Mouse (Mus musculus) forebrain, embryonic 16.5 days (tissue): ENCODE results near the gene Cd109. TPM values are rescaled to one million over a fixed set of nuclear protein-coding genes. Genes with fewer than 3 reads are reported as not detected.
A peak's percentile ranks its signal among the peaks of the same experiment; 100 is the strongest.

Experiments used
- ATAC-seq: fragments of 200-750 bp; cut with Nextera tagmentation; 2 replicates; pipeline ENCODE4 v1.8.0; 2017; ENCODE audit warnings: mild to moderate bottlenecking, moderate library complexity
- H3K27ac ChIP-seq: fragments of 300-500 bp; sonication (generic); 2 replicates; pipeline ENCODE4 v1.5.1; 2014; ENCODE audit warnings: low read length, control low read depth
- H3K27me3 ChIP-seq: fragments of 300-500 bp; sonication (generic); replicated peaks from 2 replicates; pipeline ENCODE4 v1.6.1; 2014; ENCODE audit warnings: low read length; ENCODE audit not compliant: control insufficient read depth, insufficient read depth
- H3K36me3 ChIP-seq: fragments of 300-500 bp; sonication (generic); 2 replicates; pipeline ENCODE4 v1.6.1; 2014; ENCODE audit not compliant: control insufficient read depth, insufficient read depth
- H3K4me1 ChIP-seq: fragments of 300-500 bp; sonication (generic); replicated peaks from 2 replicates; pipeline ENCODE4 v1.6.1; 2014; ENCODE audit warnings: low read length; ENCODE audit not compliant: control insufficient read depth, insufficient read depth
- H3K4me2 ChIP-seq: fragments of 300-500 bp; sonication (generic); 2 replicates; pipeline ENCODE4 v1.6.1; 2014; ENCODE audit warnings: mild to moderate bottlenecking, low read length, control low read depth
- H3K4me3 ChIP-seq: fragments of 300-500 bp; sonication (generic); replicated peaks from 2 replicates; pipeline ENCODE4 v1.5.1; 2014; ENCODE audit warnings: mild to moderate bottlenecking, low read length, control low read depth
- H3K9ac ChIP-seq: fragments of 300-500 bp; sonication (generic); replicated peaks from 2 replicates; pipeline ENCODE4 v1.6.1; 2014; ENCODE audit warnings: low read depth, low read length, control low read depth
- H3K9me3 ChIP-seq: fragments of 300-500 bp; sonication (generic); 2 replicates; pipeline ENCODE4 v1.6.1; 2016; ENCODE audit warnings: low read length; ENCODE audit not compliant: control insufficient read depth
- WGBS: fragments of 180-500 bp; shearing (Covaris S2); extraction: QIAGEN DNeasy Blood & Tissue Kit; methylation state at CpG from one replicate; pipeline ENCODE4 v1.1.7; 2014; 5-methylcytosine and 5-hydroxymethylcytosine counted together
- polyA plus RNA-seq: library from polyadenylated mRNA; unstranded; fragments of >200 nt; fragmentation: Nextera tagmentation; extraction: Ambion mirVana; gene quantifications from 2 replicates; pipeline ENCODE4 v1.2.1, GENCODE M21; 2015

Cd109 gene
- polyA plus RNA-seq = 1.1 and 1.5 TPM in 2 replicates

DNA sequence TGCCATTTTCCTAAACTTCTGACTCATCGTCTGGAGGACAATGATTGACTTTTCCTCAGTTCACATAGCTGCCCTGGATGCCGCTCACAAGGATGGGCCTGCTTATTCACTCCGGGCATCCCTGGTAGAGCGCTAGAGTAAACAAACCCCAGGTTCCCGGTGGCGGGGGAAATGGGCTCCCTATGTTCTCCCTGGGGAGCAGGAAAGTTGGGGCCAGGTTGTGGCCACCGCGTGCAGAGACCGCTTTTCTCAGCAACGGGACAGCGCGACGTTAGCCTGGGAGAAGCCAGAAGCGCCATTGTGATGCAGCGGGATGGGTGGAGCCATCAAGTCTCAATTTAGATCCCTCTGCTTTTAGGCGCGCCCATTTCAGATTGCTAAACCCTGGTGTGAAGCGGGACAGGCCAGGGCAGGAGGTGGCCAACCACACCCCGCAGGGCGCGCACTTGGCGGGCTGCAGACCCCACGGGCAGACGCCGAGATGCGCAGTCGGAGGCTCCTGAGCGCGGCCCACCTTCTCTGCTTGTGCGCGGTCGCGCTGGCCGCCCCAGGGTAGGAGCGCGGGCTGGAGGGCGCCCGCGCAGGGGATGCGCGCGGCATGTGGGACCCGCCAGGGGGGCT, at the start of gene Cd109:
Gene Cd109 (plus strand): TSS at position 146 of the 621 bp plus-strand sequence.
- WGBS = under 1% methylated on average over 43 of the region's 43 CpGs
- H3K27me3 ChIP-seq = peaks cover 6% of the 10 kb centered on the region; the same call in 1 of the 2 replicates
- H3K9me3 ChIP-seq = no peaks in the 10 kb centered on the region

DNA sequence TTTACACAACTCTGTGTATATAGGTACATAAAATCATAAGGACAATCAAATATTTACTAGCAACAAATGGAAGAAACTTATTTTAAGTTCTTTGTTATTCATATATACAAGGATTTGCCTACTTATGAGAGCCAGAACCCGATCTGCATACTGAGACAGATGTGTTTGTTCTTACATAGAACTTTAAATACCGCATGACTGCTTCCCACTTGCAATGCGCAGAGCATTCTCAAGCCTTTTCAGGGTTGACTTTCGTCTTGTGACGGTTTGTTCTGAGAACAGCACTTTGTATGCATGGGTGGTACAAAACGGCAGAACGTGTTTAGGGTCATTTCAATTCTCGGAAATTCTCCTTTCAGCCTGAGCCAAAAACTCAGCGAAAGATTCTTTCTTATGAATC, 45.4 kb upstream of the Cd109 start:
- Histone ChIP-seq H3K9ac (no peak overlapping the region), H3K36me3 (peaks cover 9% of the 10 kb centered on the region), H3K4me3 (no peak overlapping the region), H3K4me1 (no peaks in the 10 kb centered on the region), H3K27me3 (no peaks in the 10 kb centered on the region), H3K9me3 (no peaks in the 10 kb centered on the region; the same call in 1 of the 2 replicates), H3K4me2 (no peak overlapping the region), H3K27ac (no peak overlapping the region)
- ATAC-seq = no peak
- 74% methylated on average over 9 of the region's 9 CpGs for WGBS

More for the DNA sequence above, at the start of gene Cd109:
- Histone ChIP-seq H3K36me3 (no peaks in the 10 kb centered on the region), H3K4me3 (peak within 1 kb of the TSS; percentile 58), H3K27ac (no peak within 1 kb of the TSS), H3K9ac (peak within 1 kb of the TSS; percentile 53), H3K4me1 (peaks cover 13% of the 10 kb centered on the region), H3K4me2 (peak within 1 kb of the TSS; percentile 76)
- peak; percentile 74 for ATAC-seq

DNA sequence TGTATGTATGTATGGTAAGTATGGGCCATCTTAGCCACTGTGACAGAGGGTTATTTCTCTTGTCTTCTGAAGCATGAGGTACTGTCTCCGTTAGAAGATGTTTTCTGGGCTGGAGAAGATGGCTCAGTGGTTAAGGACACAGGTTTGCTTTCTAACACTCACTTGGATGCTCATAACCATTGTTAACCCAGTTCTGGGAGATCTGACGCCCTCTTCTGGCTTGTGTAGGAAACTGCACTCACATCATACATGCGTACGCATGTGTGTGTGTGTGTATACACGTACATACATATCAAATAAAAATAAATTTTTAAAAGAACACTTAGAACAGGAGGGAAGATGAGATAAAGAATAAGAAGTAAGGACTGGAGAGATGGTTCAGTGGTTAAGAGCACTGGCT, 38.9 kb upstream of the Cd109 start:
- Histone ChIP-seq H3K4me2 (no peak overlapping the region), H3K27ac (no peak overlapping the region), H3K9me3 (no peaks in the 10 kb centered on the region), H3K9ac (no peak overlapping the region), H3K4me3 (no peak overlapping the region), H3K27me3 (no peaks in the 10 kb centered on the region), H3K4me1 (0 out of 2 replicates have a peak, but pooled peaks cover 3% of the 10 kb centered on the region), H3K36me3 (peaks cover 12% of the 10 kb centered on the region)
- 93% methylated on average over 5 of the region's 5 CpGs for WGBS
- no peak for ATAC-seq

DNA sequence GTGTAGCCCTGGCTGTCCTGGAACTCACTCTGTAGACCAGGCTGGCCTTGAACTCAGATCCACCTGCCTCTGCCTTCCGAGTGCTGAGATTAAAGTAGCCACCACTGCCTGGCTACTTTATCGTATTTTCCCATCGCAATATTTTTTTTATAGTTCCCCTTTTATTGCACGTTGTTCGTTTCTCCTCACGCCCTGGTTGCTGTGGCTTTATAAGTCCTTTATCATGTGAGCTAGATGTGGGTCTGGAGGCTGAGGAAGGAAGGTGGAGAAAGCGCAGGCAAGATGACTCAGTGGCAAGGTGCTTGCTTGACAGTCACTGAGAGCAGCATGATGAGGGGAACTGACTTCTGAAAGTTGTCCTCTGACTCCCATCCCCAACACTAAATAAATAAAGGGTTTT, 36.5 kb upstream of the Cd109 start:
- Histone ChIP-seq H3K4me1 (0 out of 2 replicates have a peak, but pooled peaks cover 3% of the 10 kb centered on the region), H3K27me3 (no peaks in the 10 kb centered on the region), H3K36me3 (peaks cover 12% of the 10 kb centered on the region), H3K27ac (no peak overlapping the region), H3K4me2 (no peak overlapping the region), H3K4me3 (no peak overlapping the region), H3K9ac (no peak overlapping the region), H3K9me3 (no peaks in the 10 kb centered on the region)
- WGBS = 92% methylated on average over 7 of the region's 7 CpGs
- ATAC-seq = no peak

DNA sequence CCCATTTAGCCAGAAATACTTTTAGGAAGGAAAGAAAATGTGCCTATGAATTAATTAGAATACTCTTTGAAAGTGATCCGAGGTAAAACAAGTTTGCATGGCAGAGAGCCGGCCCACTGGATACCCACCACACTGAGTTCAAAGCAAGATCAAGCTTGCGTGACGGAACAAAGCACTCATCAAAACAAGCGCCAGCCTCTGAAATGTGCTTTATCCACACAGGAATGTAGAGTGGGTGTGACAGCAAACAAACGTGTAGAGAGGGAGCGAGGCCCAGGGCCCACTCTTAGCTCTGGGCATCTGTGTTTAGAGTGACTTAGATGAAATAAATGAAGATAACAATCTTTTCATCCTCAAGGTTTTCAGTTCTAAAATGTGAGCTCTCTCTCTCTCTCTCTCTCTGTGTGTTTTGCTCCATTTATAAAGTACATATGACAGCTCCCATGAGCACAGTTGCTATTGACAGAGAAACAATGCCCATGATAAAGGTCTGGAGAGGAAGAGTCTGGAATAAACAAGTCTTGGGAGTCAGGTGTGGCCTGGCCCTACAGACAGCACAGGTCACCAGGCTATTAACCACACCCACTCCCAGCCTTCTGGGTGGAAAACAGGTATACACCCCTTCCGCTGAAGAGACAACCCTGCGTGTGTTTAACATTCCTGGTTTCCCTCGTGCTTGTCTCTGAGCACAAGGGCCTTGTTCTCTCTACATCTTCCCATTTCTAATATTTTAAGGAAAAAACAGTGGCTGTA, 35.5 kb upstream of the Cd109 start:
- Histone ChIP-seq H3K4me2 (no peak overlapping the region), H3K4me1 (0 out of 2 replicates have a peak, but pooled peaks cover 3% of the 10 kb centered on the region), H3K27ac (no peak overlapping the region), H3K27me3 (no peaks in the 10 kb centered on the region), H3K9ac (no peak overlapping the region), H3K9me3 (no peaks in the 10 kb centered on the region), H3K4me3 (no peak overlapping the region), H3K36me3 (peaks cover 12% of the 10 kb centered on the region)
- 43% methylated on average over 10 of the region's 10 CpGs for WGBS
- ATAC-seq = no peak; the same call in 1 of the 2 replicates

DNA sequence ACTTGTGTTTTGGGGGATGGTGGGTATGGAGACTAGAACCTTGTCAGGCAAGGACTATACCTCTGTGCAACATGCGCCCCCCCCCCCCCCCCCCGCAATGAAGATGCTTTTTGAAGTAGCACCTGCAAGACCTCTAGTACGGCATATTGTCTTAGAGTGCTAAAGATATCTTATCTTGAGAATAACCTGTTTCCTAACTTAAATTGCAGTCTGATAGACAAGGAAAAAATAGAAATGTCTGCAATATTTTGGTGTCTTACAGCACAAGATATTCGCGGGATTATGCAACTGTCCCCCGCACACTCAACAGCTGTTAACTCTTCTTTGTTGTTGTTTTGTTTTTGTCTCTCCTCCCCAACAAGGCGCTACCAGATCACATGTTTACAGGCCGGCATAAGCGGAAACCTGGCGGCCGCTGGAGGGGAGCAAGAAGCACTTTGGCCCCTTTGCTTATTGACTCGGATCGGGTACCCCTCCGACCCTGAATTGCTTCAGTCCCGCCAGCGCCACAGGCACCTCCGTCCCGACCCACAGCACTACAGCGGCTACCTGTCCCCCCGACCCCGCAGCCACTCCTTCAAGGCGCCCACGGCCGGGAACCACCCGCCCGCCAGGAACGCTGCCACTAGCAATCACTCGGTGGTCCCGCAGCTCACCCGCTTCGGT, 28.0 kb upstream of the Cd109 start:
- Histone ChIP-seq H3K9me3 (no peaks in the 10 kb centered on the region; the same call in 1 of the 2 replicates), H3K36me3 (no peaks in the 10 kb centered on the region), H3K27me3 (no peaks in the 10 kb centered on the region), H3K4me1 (peaks cover 4% of the 10 kb centered on the region; the same call in 1 of the 2 replicates), H3K9ac (peak overlapping the region; percentile 77), H3K4me2 (peak overlapping the region; percentile 62), H3K27ac (peak overlapping the region; percentile 72), H3K4me3 (peak overlapping the region; percentile 82)
- WGBS = 2% methylated on average over 30 of the region's 31 CpGs
- ATAC-seq = peak; percentile 66

DNA sequence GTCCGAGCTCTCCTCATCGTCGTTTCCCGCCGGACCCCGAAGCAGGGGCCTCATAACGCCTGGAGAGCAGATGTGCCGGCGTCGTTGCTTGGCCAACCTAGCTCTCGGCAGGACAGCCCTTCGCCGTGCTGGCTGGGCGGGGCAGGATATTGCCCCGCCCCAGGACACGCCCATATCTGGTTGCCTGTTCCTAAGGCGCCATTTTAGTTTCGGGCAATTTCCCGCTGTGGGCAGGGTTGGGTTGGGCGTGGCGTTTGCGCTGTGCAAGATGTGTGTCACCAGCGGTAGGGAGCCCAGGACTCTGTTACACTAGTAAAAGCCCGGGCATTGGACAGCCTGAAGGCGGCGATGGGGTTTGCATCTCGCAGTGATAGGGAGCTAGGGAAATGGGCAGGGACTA, 27.4 kb upstream of the Cd109 start, which contains the start of gene Slc17a5:
Gene Slc17a5 (minus strand): TSS at position 128 of the 400 bp plus-strand sequence.
- H3K27me3 ChIP-seq = no peaks in the 10 kb centered on the region
- peak within 1 kb of the TSS; percentile 72 for H3K27ac ChIP-seq
- H3K9ac ChIP-seq = peak within 1 kb of the TSS; percentile 77
- peak; percentile 98 for ATAC-seq
- peak within 1 kb of the TSS; percentile 82 for H3K4me3 ChIP-seq
- H3K36me3 ChIP-seq = no peaks in the 10 kb centered on the region
- peak within 1 kb of the TSS; percentile 62 for H3K4me2 ChIP-seq
- whole genome bisulfite sequencing = under 1% methylated on average over 27 of the region's 27 CpGs
- H3K9me3 ChIP-seq = no peaks in the 10 kb centered on the region; the same call in 1 of the 2 replicates
- H3K4me1 ChIP-seq = peaks cover 4% of the 10 kb centered on the region; the same call in 1 of the 2 replicates

DNA sequence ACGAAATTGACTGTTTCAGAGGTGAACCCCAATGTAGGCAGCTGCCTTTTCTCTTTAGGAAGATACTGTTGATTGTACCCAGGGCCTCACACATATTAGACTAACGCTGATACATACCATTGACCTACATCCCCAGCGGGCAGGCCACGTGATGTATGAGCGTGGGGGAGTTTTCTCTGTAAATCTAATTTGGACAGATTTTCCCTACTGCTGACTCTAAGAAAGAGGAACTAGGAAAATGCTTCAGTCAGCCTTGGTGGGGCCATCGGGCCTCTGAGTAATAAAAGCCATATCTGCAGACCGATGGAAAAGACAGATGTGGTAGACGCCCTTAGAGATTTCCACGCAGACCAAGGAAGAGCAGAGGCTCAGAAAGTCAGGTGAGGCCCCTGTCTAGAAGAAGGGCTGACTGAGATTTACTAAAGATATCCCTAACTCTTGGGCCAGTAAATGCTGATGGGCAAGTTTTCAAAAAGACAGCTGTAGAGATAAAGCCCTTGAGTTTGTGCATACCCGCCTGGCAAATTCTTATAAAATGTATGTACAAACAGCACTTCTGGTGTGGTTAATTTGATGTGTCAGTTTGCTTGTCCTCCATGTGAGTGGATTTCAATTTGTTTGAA, 26.8 kb upstream of the Cd109 start:
- Histone ChIP-seq H3K27me3 (no peaks in the 10 kb centered on the region), H3K36me3 (no peaks in the 10 kb centered on the region), H3K9me3 (no peaks in the 10 kb centered on the region; the same call in 1 of the 2 replicates), H3K9ac (no peak overlapping the region; the same call in 1 of the 2 replicates), H3K4me2 (peak overlapping the region; percentile 62), H3K27ac (no peak overlapping the region; the same call in 1 of the 2 replicates), H3K4me3 (peak overlapping the region; percentile 82), H3K4me1 (peaks cover 4% of the 10 kb centered on the region; the same call in 1 of the 2 replicates)
- WGBS = 82% methylated on average over 10 of the region's 10 CpGs
- ATAC-seq = peak; percentile 22
